Mouse (Mus musculus): ENCODE data around the gene Olfr749. TPM values are rescaled to one million over a fixed set of nuclear protein-coding genes. Genes with fewer than 3 reads are reported as not detected.
"Not testable (repeated sequence)": the region's sequence is repeated elsewhere in the genome, so short reads cannot be mapped to it uniquely, and the experiment has no call there.

The Olfr749 gene
- not detected for total RNA-seq (2021)

GRCm38 (mm10) chr14:50744994-50745393 lies at the start of gene Olfr749:
Olfr749 (minus strand) TSS chr14:50745094.
- intact Hi-C loops (cut with DNase I) = no loop called here
- DNase-seq = no peak

GRCm38 (mm10) chr14:50788157-50788556 lies 43.3 kb upstream of the Olfr749 start:
- no peak for DNase-seq
- intact Hi-C loops (cut with DNase I) = no loop called here

- intact Hi-C loops (cut with DNase I) = no loop called here
These were observed 40.4 kb upstream of the Olfr749 start, which contains the start of gene Ttc5 for GRCm38 (mm10) chr14:50785251-50785637. Ttc5 (minus strand) TSS chr14:50785519.

GRCm38 (mm10) chr14:50784391-50785250 lies 39.7 kb upstream of the Olfr749 start:
- intact Hi-C loops (cut with DNase I) = no loop called here
- no peak for DNase-seq

More at GRCm38 (mm10) chr14:50785251-50785637, 40.4 kb upstream of the Olfr749 start, which contains the start of gene Ttc5:
- DNase-seq = peak; percentile 88

- DNase-seq = no peak
- intact Hi-C loops (cut with DNase I) = no loop called here
These were observed 37.3 kb upstream of the Olfr749 start for GRCm38 (mm10) chr14:50782166-50782565.

- no peak for DNase-seq
- intact Hi-C loops (cut with DNase I) = no loop called here
These were observed 26.4 kb upstream of the Olfr749 start for GRCm38 (mm10) chr14:50771342-50771741.

- intact Hi-C loops (cut with DNase I) = no loop called here
- DNase-seq = no peak
These were observed 20.8 kb upstream of the Olfr749 start for GRCm38 (mm10) chr14:50765736-50766135.

GRCm38 (mm10) chr14:50758416-50759085 lies 13.7 kb upstream of the Olfr749 start:
- DNase-seq = no peak

GRCm38 (mm10) chr14:50741584-50741983 lies 3.3 kb downstream of the Olfr749 start:
- intact Hi-C loops (cut with DNase I) = no loop called here
- DNase-seq = no peak

More at GRCm38 (mm10) chr14:50758416-50759085, 13.7 kb upstream of the Olfr749 start:
- intact Hi-C loops (cut with DNase I) = no loop called here

- intact Hi-C loops (cut with DNase I) = no loop called here
- no peak for DNase-seq
These were observed 4.6 kb downstream of the Olfr749 start for GRCm38 (mm10) chr14:50740334-50740733.

- DNase-seq; intact Hi-C loops (cut with DNase I): not testable (repeated sequence)
These were observed 22.5 kb downstream of the Olfr749 start for GRCm38 (mm10) chr14:50722371-50722770.

GRCm38 (mm10) chr14:50719875-50720274 lies 25.0 kb downstream of the Olfr749 start:
- intact Hi-C loops (cut with DNase I); DNase-seq: not testable (repeated sequence)

GRCm38 (mm10) chr14:50707073-50707472 lies 37.8 kb downstream of the Olfr749 start, which contains the start of gene Olfr748:
Olfr748 (plus strand) TSS chr14:50707373.
- intact Hi-C loops (cut with DNase I) = no loop called here
- DNase-seq = no peak

- intact Hi-C loops (cut with DNase I) = no loop called here
These were observed 51.8 kb downstream of the Olfr749 start, which contains the start of gene Olfr747 for GRCm38 (mm10) chr14:50693106-50693505. Olfr747 (minus strand) TSS chr14:50693206.

More at GRCm38 (mm10) chr14:50693106-50693505, 51.8 kb downstream of the Olfr749 start, which contains the start of gene Olfr747:
- DNase-seq = no peak

Other genes starting within 250 kb of the Olfr749 start
- not detected for gene Olfr742, start 241.5 kb downstream of the Olfr749 start, total RNA-seq (2021)
- gene Olfr743, start 223.3 kb downstream of the Olfr749 start, total RNA-seq (2021) = not detected
- not detected for gene Olfr744, start 130.2 kb downstream of the Olfr749 start, total RNA-seq (2021)
- not detected for gene Olfr745, start 105.7 kb downstream of the Olfr749 start, total RNA-seq (2021)
- not detected for gene Olfr746, start 98.0 kb downstream of the Olfr749 start, total RNA-seq (2021)
- not detected for gene Olfr747, start 51.9 kb downstream of the Olfr749 start, total RNA-seq (2021)
- not detected for gene Olfr748, start 37.7 kb downstream of the Olfr749 start, total RNA-seq (2021)
- 10 to 100 TPM; 79.6 to 89.0 TPM for gene Ttc5, start 40.4 kb upstream of the Olfr749 start, total RNA-seq (2021)
- gene Ccnb1ip1, start 62.6 kb upstream of the Olfr749 start, total RNA-seq (2021) = under 1 TPM in 1 of 2 experiments, not detected in 1; 0.58 TPM
- gene Parp2, start 62.7 kb upstream of the Olfr749 start, total RNA-seq (2021) = 10 to 100 TPM; 33.5 to 35.3 TPM
- 1 to 10 TPM; 1.6 to 3.4 TPM for gene Tep1, start 125.5 kb upstream of the Olfr749 start, total RNA-seq (2021)
- gene Klhl33, start 152.4 kb upstream of the Olfr749 start, total RNA-seq (2021) = 1 to 10 TPM; 1.3 to 1.7 TPM
- gene Osgep, start 179.8 kb upstream of the Olfr749 start, total RNA-seq (2021) = 10 to 100 TPM; 37.8 to 40.1 TPM
- 10 to 100 TPM; 78.9 to 83.2 TPM for gene Apex1, start 179.9 kb upstream of the Olfr749 start, total RNA-seq (2021)
- 10 to 100 TPM; 72.8 to 76.0 TPM for gene Pip4p1, start 185.8 kb upstream of the Olfr749 start, total RNA-seq (2021)
- gene Pnp, start 186.0 kb upstream of the Olfr749 start, total RNA-seq (2021) = 10 to 100 TPM in 1 of 2 experiments, 1 to 10 TPM in 1; 9.3 to 11.6 TPM
- gene Gm49342, start 199.4 kb upstream of the Olfr749 start, total RNA-seq (2021) = 10 to 100 TPM in 1 of 2 experiments, 1 to 10 TPM in 1; 8.0 to 10.6 TPM
- 1 to 10 TPM in 1 of 2 experiments, under 1 TPM in 1; 0.78 to 1.0 TPM for gene Pnp2, start 210.9 kb upstream of the Olfr749 start, total RNA-seq (2021)

All from left cerebral cortex, postnatal 4 days (tissue).